Mouse (Mus musculus) CH12F3 (cell line): ENCODE measurements around the gene Tbck.

Source experiments
- in situ Hi-C: fragments of 300-500 bp; cut with MboI; formaldehyde crosslinking; loops from 2 replicates; pipeline ENCODE4 v1.14.3; 2020; ENCODE audit warnings: low sequenced_read_pairs

The Tbck gene

GRCm38 (mm10) chr3:132864329-132864919 is 180.5 kb downstream of the Tbck start:
- in situ Hi-C loops = no loop called here

GRCm38 (mm10) chr3:132864986-132865385 is 181.0 kb downstream of the Tbck start:
- in situ Hi-C loops = no loop called here

- in situ Hi-C loops = no loop called here
Measured at GRCm38 (mm10) chr3:132865596-132865995, 181.7 kb downstream of the Tbck start.

GRCm38 (mm10) chr3:132866984-132867383 is 183.0 kb downstream of the Tbck start:
- in situ Hi-C loops = no loop called here

- in situ Hi-C loops = no loop called here
Measured at GRCm38 (mm10) chr3:132868838-132869237, 184.9 kb downstream of the Tbck start.

GRCm38 (mm10) chr3:132870079-132870478 is 186.1 kb downstream of the Tbck start:
- in situ Hi-C loops = no loop called here

- in situ Hi-C loops = no loop called here
Measured at GRCm38 (mm10) chr3:132871318-132871904, 187.5 kb downstream of the Tbck start.

GRCm38 (mm10) chr3:132873251-132873650 is 189.3 kb downstream of the Tbck start:
- in situ Hi-C loops = no loop called here

GRCm38 (mm10) chr3:132876011-132876708 is 192.2 kb downstream of the Tbck start:
- in situ Hi-C loops = no loop called here

GRCm38 (mm10) chr3:132876933-132877676 is 193.2 kb downstream of the Tbck start:
- in situ Hi-C loops = no loop called here

GRCm38 (mm10) chr3:132880361-132880760 is 196.4 kb downstream of the Tbck start:
- in situ Hi-C loops = no loop called here

GRCm38 (mm10) chr3:132880826-132881225 is 196.9 kb downstream of the Tbck start:
- in situ Hi-C loops = no loop called here

- in situ Hi-C loops = no loop called here
Measured at GRCm38 (mm10) chr3:132883256-132883655, 199.3 kb downstream of the Tbck start.

- in situ Hi-C loops = no loop called here
Measured at GRCm38 (mm10) chr3:132884459-132884858, 200.5 kb downstream of the Tbck start.

GRCm38 (mm10) chr3:132886419-132887050 is 202.6 kb downstream of the Tbck start:
- in situ Hi-C loops = no loop called here

- in situ Hi-C loops = no loop called here
Measured at GRCm38 (mm10) chr3:132887074-132887848, 203.3 kb downstream of the Tbck start.
